Mouse (Mus musculus): ENCODE measurements around the gene Spr. TPM values are rescaled to one million over a fixed set of nuclear protein-coding genes. Genes with fewer than 3 reads are reported as not detected.
"Not testable (repeated sequence)": the region's sequence is repeated elsewhere in the genome, so short reads cannot be mapped to it uniquely, and the experiment has no call there.

Gene Spr
- polyA plus RNA-seq, 1 experiment = 33.6 TPM

DNA sequence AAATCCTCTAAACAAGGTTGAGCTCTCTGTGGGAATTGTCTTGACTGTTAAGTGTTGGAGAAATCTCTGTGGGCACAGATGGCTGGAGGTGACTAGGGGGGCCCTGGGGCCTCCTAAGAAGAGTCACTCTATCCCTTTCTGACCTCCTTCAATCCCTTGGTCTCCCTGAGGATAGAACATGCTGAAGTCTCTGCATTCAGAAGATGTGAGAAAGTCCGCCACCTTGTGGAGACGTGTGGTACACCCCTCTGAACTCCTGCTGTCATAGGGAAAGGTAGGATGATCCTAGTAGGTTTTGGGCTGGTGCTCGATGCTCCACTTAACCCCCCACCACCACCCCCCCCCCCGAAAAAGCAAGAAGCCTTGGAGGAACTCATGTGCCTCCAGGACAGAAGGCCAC is 5.9 kb downstream of the Spr start:
- WGBS = 6% methylated on average over 4 of the region's 4 CpGs
- peak; percentile 66 for DNase-seq
- TF ChIP-seq CTCF (IDR thresholded peaks at IDR 0.05; ENCODE audit: insufficient read depth, low read length) = peak; percentile 68
- TF ChIP-seq POLR2A (IDR thresholded peaks at IDR 0.05; ENCODE audit: borderline replicate concordance, extremely low read depth, low read depth, low read length) = no peak

DNA sequence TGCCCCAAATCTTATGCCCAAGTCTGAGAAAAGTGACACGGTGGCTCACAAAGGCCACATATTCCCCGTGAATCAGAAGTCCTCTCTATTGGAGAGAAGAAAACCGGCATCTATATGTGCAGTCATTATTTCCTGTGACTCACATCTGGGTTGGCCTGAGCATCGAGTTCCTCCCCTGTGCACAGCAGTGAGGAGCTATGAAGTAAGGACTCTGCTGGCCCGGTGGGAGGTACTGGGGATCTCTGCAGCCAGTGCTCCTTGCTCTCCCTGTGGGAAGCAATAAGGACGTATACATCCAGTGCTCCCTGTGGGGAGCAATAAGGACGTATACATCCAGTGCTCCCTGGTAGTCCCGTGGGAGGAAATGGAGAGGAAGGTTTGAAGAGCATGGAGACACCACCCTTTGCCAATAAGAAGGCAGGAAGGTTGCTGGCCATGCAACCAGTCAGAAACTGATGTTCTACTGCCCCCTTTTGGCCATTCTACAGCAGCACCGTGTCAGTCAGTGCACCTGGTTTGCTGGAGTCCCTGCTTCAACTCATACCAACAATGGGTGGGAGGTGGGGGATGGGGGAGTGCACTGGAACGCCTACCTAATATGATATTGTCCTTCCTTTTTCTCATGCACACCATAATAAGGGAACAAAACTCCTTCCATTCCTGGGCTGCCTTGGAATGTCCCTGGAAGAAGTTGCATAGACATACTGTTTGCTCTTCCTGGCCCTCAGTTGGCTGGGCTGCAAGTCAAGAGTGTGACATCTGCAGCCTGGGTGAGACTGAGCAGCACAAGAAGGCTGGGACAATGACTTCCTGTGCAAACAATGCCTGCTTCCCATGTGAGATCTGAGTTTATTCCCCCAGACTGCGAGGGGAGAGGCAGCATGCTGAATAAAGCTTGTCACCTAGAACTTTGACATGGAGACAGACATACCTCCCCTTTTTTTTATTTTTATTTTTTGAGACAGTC is 19.7 kb downstream of the Spr start:
- H3K4me3 ChIP-seq (replicated peaks; ENCODE audit: extremely low read depth, low read depth, low read length); DNase-seq; H3K4me1 ChIP-seq (ENCODE audit: control insufficient read depth, insufficient read depth, low read length): not testable (repeated sequence)
- WGBS = 20% methylated on average over 11 of the region's 11 CpGs
- TF ChIP-seq CTCF (IDR thresholded peaks at IDR 0.05; ENCODE audit: insufficient read depth, low read length) = peak; percentile 79

More for the DNA sequence above, 5.9 kb downstream of the Spr start:
- peaks cover 2% of the 10 kb centered on the region for H3K4me1 ChIP-seq (ENCODE audit: control insufficient read depth, insufficient read depth, low read length)
- H3K4me3 ChIP-seq (replicated peaks; ENCODE audit: extremely low read depth, low read depth, low read length) = no peak overlapping the region

DNA sequence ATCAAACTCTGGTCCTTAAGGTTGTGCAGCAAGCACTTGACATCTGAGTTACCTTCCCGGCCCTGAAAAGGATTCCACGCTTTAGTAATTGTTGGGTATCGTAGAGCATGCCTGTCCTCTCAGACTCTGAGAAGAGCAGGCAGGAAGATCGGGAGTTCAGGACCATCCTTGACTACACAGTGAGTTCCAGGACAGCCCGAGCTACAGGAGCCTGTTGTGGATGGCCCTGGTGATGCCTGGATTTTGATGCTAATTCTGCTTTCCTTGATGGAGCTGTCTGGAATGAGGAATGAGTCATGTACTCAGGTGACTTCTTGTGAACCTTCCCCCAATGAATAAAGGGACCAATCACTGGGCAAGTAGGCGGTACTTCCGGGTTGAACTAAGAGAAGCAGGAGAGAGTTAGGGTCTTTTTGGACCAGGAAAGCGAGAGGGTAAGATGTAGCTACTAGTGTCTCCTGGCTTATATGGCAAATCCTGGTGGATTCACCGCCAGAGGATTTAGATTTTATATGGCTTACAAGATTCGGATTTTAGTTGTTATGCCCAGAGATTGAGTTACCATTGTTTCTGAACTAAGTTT is 32.4 kb downstream of the Spr start:
- H3K4me1 ChIP-seq (ENCODE audit: control insufficient read depth, insufficient read depth, low read length) = no peaks in the 10 kb centered on the region

GRCm38 (mm10) chr6:85103321-85103720 is 34.2 kb downstream of the Spr start:
- no peak for DNase-seq
- 90% methylated on average over 3 of the region's 3 CpGs for WGBS

More for the DNA sequence above, 32.4 kb downstream of the Spr start:
- no peak overlapping the region for H3K4me3 ChIP-seq (replicated peaks; ENCODE audit: extremely low read depth, low read depth, low read length)
- WGBS = 85% methylated on average over 10 of the region's 10 CpGs
- TF ChIP-seq POLR2A (IDR thresholded peaks at IDR 0.05; ENCODE audit: borderline replicate concordance, extremely low read depth, low read depth, low read length) (no peak), CTCF (IDR thresholded peaks at IDR 0.05; ENCODE audit: insufficient read depth, low read length) (no peak)
- DNase-seq = no peak

DNA sequence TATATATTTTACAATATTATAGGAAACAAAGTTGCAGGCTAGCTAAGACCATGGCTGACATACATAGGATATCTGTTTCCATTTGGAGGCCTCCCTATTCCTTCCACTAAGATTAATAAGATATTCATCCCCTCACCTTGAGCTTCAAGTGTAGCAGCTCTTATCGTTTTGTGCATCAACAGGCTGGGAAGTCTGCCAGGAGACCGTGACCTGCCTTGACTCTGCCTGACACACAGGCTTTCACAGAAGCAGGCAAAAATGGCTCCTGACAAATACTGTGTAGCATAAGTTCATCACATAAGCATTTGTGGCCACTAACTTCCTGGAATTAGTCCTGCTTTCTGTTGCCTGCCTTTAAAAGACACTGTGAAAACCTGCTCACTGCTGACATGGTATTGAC is 41.1 kb downstream of the Spr start:
- Histone ChIP-seq H3K4me3 (replicated peaks; ENCODE audit: extremely low read depth, low read depth, low read length) (no peak overlapping the region), H3K4me1 (ENCODE audit: control insufficient read depth, insufficient read depth, low read length) (no peaks in the 10 kb centered on the region)
- TF ChIP-seq CTCF (IDR thresholded peaks at IDR 0.05; ENCODE audit: insufficient read depth, low read length) (no peak), POLR2A (IDR thresholded peaks at IDR 0.05; ENCODE audit: borderline replicate concordance, extremely low read depth, low read depth, low read length) (no peak)
- DNase-seq = no peak
- WGBS = 34% methylated on average over 2 of the region's 2 CpGs

More at GRCm38 (mm10) chr6:85103321-85103720, 34.2 kb downstream of the Spr start:
- H3K4me3 ChIP-seq (replicated peaks; ENCODE audit: extremely low read depth, low read depth, low read length) = no peak overlapping the region
- no peaks in the 10 kb centered on the region for H3K4me1 ChIP-seq (ENCODE audit: control insufficient read depth, insufficient read depth, low read length)
- TF ChIP-seq CTCF (IDR thresholded peaks at IDR 0.05; ENCODE audit: insufficient read depth, low read length) (no peak), POLR2A (IDR thresholded peaks at IDR 0.05; ENCODE audit: borderline replicate concordance, extremely low read depth, low read depth, low read length) (no peak)

- 85% methylated on average over 4 of the region's 4 CpGs for WGBS
- no peaks in the 10 kb centered on the region for H3K4me1 ChIP-seq (ENCODE audit: control insufficient read depth, insufficient read depth, low read length)
- TF ChIP-seq CTCF (IDR thresholded peaks at IDR 0.05; ENCODE audit: insufficient read depth, low read length) = no peak
- no peak for TF ChIP-seq POLR2A (IDR thresholded peaks at IDR 0.05; ENCODE audit: borderline replicate concordance, extremely low read depth, low read depth, low read length)
- no peak for DNase-seq
- no peak overlapping the region for H3K4me3 ChIP-seq (replicated peaks; ENCODE audit: extremely low read depth, low read depth, low read length)
Observed at GRCm38 (mm10) chr6:85087425-85087824, 50.1 kb downstream of the Spr start.

DNA sequence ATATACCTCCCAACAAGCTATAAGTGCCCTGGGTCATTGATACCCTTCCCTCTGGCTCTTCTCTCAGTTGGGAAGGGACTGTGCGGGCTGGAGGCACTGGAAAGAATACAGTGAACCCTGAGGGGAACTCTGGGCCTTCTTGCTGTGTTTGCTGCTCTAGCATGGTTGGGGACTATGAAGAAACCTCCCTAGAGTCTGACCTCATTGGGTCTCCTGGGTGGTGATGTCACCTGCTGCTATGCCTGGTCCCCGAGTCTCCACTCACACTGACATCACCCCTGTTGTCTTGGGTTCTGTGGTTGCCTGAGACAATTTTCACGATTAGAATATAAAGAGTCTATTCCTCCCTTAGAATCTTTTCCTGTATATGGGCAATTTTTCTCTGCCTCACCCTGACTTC is 50.9 kb downstream of the Spr start:
- H3K4me1 ChIP-seq (ENCODE audit: control insufficient read depth, insufficient read depth, low read length) = no peaks in the 10 kb centered on the region
- no peak overlapping the region for H3K4me3 ChIP-seq (replicated peaks; ENCODE audit: extremely low read depth, low read depth, low read length)
- TF ChIP-seq CTCF (IDR thresholded peaks at IDR 0.05; ENCODE audit: insufficient read depth, low read length) = no peak
- TF ChIP-seq POLR2A (IDR thresholded peaks at IDR 0.05; ENCODE audit: borderline replicate concordance, extremely low read depth, low read depth, low read length) = no peak
- WGBS = 62% methylated on average over 3 of the region's 3 CpGs
- no peak for DNase-seq

Other genes with a start within 250 kb of the Spr start
- 8.7 and 14.3 TPM in 2 replicates for gene Exoc6b, start 68.3 kb downstream of the Spr start, polyA plus RNA-seq (2012; rRNA removed)
- not detected in 2 replicates for gene Emx1, start 49.7 kb upstream of the Spr start, polyA plus RNA-seq (2012; rRNA removed)
- gene Sfxn5, start 195.7 kb upstream of the Spr start, polyA plus RNA-seq (2012; rRNA removed) = 8.0 and 8.2 TPM in 2 replicates
- gene Rab11fip5, start 236.9 kb upstream of the Spr start, polyA plus RNA-seq (2012; rRNA removed) = 20.0 and 24.9 TPM in 2 replicates